8 mouse cellular contexts compared by ENCODE assay signal in the genomic region with DNA sequence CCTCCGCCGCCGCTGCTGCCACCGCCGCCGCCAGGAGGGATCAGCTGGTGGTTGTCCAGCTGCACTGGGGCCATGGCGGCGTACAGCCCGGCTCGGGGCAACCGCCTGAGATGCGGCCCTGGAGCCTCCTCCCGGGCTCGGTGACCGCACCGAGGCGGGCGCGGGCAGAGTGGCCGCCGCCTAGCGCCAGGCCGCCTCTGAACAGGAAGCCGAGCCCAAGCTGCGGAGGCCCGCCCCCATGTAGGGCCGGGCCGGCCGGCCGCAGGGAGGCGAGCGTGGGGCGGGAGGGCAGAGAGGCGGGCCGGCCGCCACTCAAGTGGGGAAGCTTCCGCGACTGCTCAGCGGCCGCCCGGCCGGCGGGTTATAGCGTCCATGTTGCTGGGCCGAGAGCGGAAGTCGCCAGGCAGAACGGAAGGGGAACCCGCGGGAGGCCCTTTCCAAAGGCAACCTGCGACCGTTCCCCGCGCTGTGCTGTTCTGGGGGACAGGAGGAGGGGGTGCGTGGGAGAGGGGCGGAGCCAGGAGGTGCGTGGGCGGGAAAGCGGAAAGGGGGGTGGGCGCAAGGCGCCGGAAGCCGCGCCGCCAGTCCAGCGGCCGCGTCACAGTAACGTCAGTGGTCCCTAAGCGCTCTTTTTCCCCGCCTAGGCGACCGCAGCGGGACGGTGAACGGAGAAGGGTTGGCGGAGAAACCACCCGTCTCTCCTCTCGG. TPM values are rescaled to one million over a fixed set of nuclear protein-coding genes. Genes with fewer than 3 reads are reported as not detected.
DNase-seq lines count a peak whose midpoint lies in the region; ATAC-seq lines count a peak whose summit lies in the region.

TSS of gene Med14 (minus strand) at position 448 of the 708 bp plus-strand sequence.

- DNase-seq in adrenal gland, adult 18-20 months (ENCODE audit: low spot score in 2 of 2) = peak; percentile 79 to 82
- peak; percentile 87 for DNase-seq in embryo, embryonic 10.5 days (ENCODE audit: low spot score)
- DNase-seq in gastrocnemius, postnatal 14 days = peak; percentile 88
- DNase-seq in left cerebral cortex, postnatal 10 days (ENCODE audit: extremely low spot score in 1 of 2, low spot score in 2 of 2) = peak; percentile 72 to 93
- DNase-seq in right cerebral cortex, postnatal 10 days (ENCODE audit: low spot score in 2 of 2) = peak; percentile 92
- peak; percentile 82 for DNase-seq in urinary bladder, postnatal 14 days (ENCODE audit: low spot score)

- ATAC-seq in inflammation-experienced regulatory T-cells, adult 6 months = peak; percentile 77
- peak; percentile 85 for ATAC-seq in megakaryocyte progenitor cell, adult 5-6 weeks (replicated peaks; ENCODE audit: poor library complexity)

- intact Hi-C loops in gastrocnemius, postnatal 14 days (cut with DNase I; ENCODE audit: low total_unique reads) = no loop called here
- intact Hi-C loops in left cerebral cortex, postnatal 10 days (cut with DNase I) = loop anchor here (5.0 kb wide), 1 partner anchor 81 kb away; no protein-coding TSS in a partner anchor

RNA-seq across cellular contexts. Expression of gene Med14, which starts in this region (rescaled TPM):
- 10 to 100 TPM; 20.9 to 22.6 TPM for total RNA-seq in adrenal gland, adult 18-20 months (2021)
- 10 to 100 TPM; 17.8 to 18.6 TPM for total RNA-seq in gastrocnemius, postnatal 14 days (2021)
- polyA plus RNA-seq in inflammation-experienced regulatory T-cells, adult 6 months (2017; shearing (Covaris generic)) = 10 to 100 TPM; 10.8 to 11.8 (median 11.1) TPM
- total RNA-seq in left cerebral cortex, postnatal 10 days (2021) = 10 to 100 TPM; 68.1 to 73.7 TPM
- 86.9 and 87.6 TPM in 2 replicates for total RNA-seq in megakaryocyte progenitor cell, adult 5-6 weeks (2015)
- total RNA-seq in megakaryocyte progenitor cell, adult 5-6 weeks (2017) = 20.0 and 24.3 TPM in 2 replicates

Comparison
In these comparisons a context has a peak if more than half of its experiments do, and no peak if none do; other contexts are left out.
1. Peak in every context shown above with its lines: DNase-seq and ATAC-seq.